In genomic region chr8:114941644-114942043, GRCm38 (mm10) we compare ENCODE assay signal across 18 mouse cellular contexts.
DNase-seq lines count a peak whose midpoint lies in the region; ATAC-seq lines count a peak whose summit lies in the region.
"Had no signal": no experiment of that assay in that cellular context is flagged by ENCODE, and none has a peak within 500 bp of the region (broad histone marks: within the 10 kb centered on the region; RNA-seq: fewer than 3 reads in every experiment).

No protein-coding gene starts in this region.

- peak; percentile 33 for DNase-seq in CD4-positive, CD25-positive, alpha-beta regulatory T cell, adult 2 months (ENCODE audit: low read depth, low spot score)
- no peak for DNase-seq in lung, postnatal 10 days
- no peak for DNase-seq in adrenal gland, adult (ENCODE audit: inconsistent age in 2 of 2, low spot score in 1 of 2)
- DNase-seq: adrenal gland, postnatal 14 days; B cell, adult 2 months; cerebellum, adult 11 months; gastrocnemius, postnatal 10 days; gastrocnemius, postnatal 36 days; heart, adult 2 months; kidney, adult 2 months had no signal

- peak; percentile 75 for ATAC-seq in activated CD4-positive, CD25-positive, alpha-beta regulatory T cell, adult 4 months
- ATAC-seq in inflammation-experienced regulatory T-cells, adult 6 months, result peak; percentile 77
- ATAC-seq in megakaryocyte progenitor cell, adult 5-6 weeks (replicated peaks; ENCODE audit: poor library complexity), result no peak
- ATAC-seq: forebrain, embryonic 13.5 days; forebrain, embryonic 16.5 days; hindbrain, embryonic 16.5 days; intestine, postnatal 0 days; Patski had no signal
